Mouse (Mus musculus): Measurements from ENCODE around the gene Nprl3. TPM values are rescaled to one million over a fixed set of nuclear protein-coding genes. Genes with fewer than 3 reads are reported as not detected.

Nprl3 gene
- polyA plus RNA-seq, 1 experiment, result 32.7 TPM

GRCm38 (mm10) chr11:32250880-32251763, 16.4 kb downstream of the Nprl3 start:
- DNase-seq (ENCODE audit: low read depth, low spot score), result no peak
- WGBS, result 77% methylated on average over 8 of the region's 8 CpGs

GRCm38 (mm10) chr11:32248350-32248749, 19.2 kb downstream of the Nprl3 start:
- DNase-seq (ENCODE audit: low read depth, low spot score), result no peak
- WGBS, result 86% methylated on average over 3 of the region's 3 CpGs

- DNase-seq (ENCODE audit: low read depth, low spot score), result no peak
Measured at GRCm38 (mm10) chr11:32247068-32247467, 20.4 kb downstream of the Nprl3 start.

- WGBS, result 93% methylated on average over 6 of the region's 6 CpGs
- no peak for DNase-seq (ENCODE audit: low read depth, low spot score)
Measured at GRCm38 (mm10) chr11:32245614-32246013, 21.9 kb downstream of the Nprl3 start.

GRCm38 (mm10) chr11:32244617-32245016, 22.9 kb downstream of the Nprl3 start:
- WGBS, result 94% methylated on average over 1 of the region's 1 CpGs
- no peak for DNase-seq (ENCODE audit: low read depth, low spot score)

GRCm38 (mm10) chr11:32244064-32244463, 23.4 kb downstream of the Nprl3 start:
- DNase-seq (ENCODE audit: low read depth, low spot score), result no peak
- 73% methylated on average over 3 of the region's 3 CpGs for WGBS

- 73% methylated on average over 7 of the region's 7 CpGs for WGBS
- no peak for DNase-seq (ENCODE audit: low read depth, low spot score)
Measured at GRCm38 (mm10) chr11:32243205-32243955, 24.1 kb downstream of the Nprl3 start.

GRCm38 (mm10) chr11:32242209-32242608, 25.3 kb downstream of the Nprl3 start:
- no peak for DNase-seq (ENCODE audit: low read depth, low spot score)
- WGBS, result 70% methylated on average over 3 of the region's 3 CpGs

- DNase-seq (ENCODE audit: low read depth, low spot score), result no peak
Measured at GRCm38 (mm10) chr11:32241391-32241790, 26.1 kb downstream of the Nprl3 start.

GRCm38 (mm10) chr11:32238093-32238860, 29.2 kb downstream of the Nprl3 start:
- 69% methylated on average over 5 of the region's 5 CpGs for WGBS
- no peak for DNase-seq (ENCODE audit: low read depth, low spot score)

- WGBS, result 94% methylated on average over 3 of the region's 3 CpGs
- no peak for DNase-seq (ENCODE audit: low read depth, low spot score)
Measured at GRCm38 (mm10) chr11:32237411-32237795, 30.1 kb downstream of the Nprl3 start.

- DNase-seq (ENCODE audit: low read depth, low spot score), result no peak
Measured at GRCm38 (mm10) chr11:32236712-32237410, 30.6 kb downstream of the Nprl3 start.

GRCm38 (mm10) chr11:32236132-32236531, 31.4 kb downstream of the Nprl3 start:
- WGBS, result 70% methylated on average over 2 of the region's 2 CpGs
- DNase-seq (ENCODE audit: low read depth, low spot score), result no peak

More at GRCm38 (mm10) chr11:32236712-32237410, 30.6 kb downstream of the Nprl3 start:
- WGBS, result 65% methylated on average over 9 of the region's 9 CpGs

- DNase-seq (ENCODE audit: low read depth, low spot score), result no peak
- WGBS, result 11% methylated on average over 3 of the region's 3 CpGs
Measured at GRCm38 (mm10) chr11:32235646-32236045, 31.9 kb downstream of the Nprl3 start.

GRCm38 (mm10) chr11:32234816-32235485, 32.6 kb downstream of the Nprl3 start:
- 90% methylated on average over 6 of the region's 6 CpGs for WGBS
- no peak for DNase-seq (ENCODE audit: low read depth, low spot score)

- WGBS, result 94% methylated on average over 3 of the region's 3 CpGs
- no peak for DNase-seq (ENCODE audit: low read depth, low spot score)
Measured at GRCm38 (mm10) chr11:32233895-32234294, 33.6 kb downstream of the Nprl3 start.

- DNase-seq (ENCODE audit: low read depth, low spot score), result no peak
- 87% methylated on average over 10 of the region's 10 CpGs for WGBS
Measured at GRCm38 (mm10) chr11:32232848-32233247, 34.7 kb downstream of the Nprl3 start.

GRCm38 (mm10) chr11:32231125-32231524, 36.4 kb downstream of the Nprl3 start:
- 97% methylated on average over 2 of the region's 2 CpGs for WGBS
- no peak for DNase-seq (ENCODE audit: low read depth, low spot score)

GRCm38 (mm10) chr11:32230220-32230619, 37.3 kb downstream of the Nprl3 start:
- DNase-seq (ENCODE audit: low read depth, low spot score), result no peak
- WGBS, result 67% methylated on average over 4 of the region's 4 CpGs
